Mouse (Mus musculus): Measurements from ENCODE around the gene Usp28. TPM values are rescaled to one million over a fixed set of nuclear protein-coding genes. Genes with fewer than 3 reads are reported as not detected.

Gene Usp28
- polyA plus RNA-seq, 1 experiment from 2014 or later: 5.5 TPM

DNA sequence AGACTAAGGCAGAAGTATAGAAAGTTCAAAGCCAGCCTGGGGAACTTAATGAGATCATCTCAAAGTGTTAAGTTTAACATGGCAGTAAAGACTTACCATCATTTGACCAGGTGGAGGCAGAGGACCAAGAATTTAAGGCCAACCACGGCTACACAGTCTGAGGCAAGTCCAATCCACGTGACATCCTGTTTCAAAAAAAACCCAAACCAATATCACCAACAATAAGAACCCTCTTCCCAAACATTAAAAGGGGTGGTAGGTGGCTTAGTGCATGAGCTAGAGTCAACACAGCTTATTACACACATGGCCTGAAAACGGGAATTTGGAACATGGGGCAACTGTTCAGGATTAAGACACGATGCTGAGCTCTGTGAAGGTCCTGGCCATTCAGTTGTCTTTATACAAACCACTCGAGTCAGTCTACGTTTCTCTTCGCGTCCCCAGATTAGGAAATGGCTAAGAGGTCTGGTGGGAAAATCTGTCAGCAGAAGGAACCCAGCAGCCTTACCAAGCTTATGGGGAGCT is 793 bp upstream of the Usp28 start:
- peak; percentile 0 for ATAC-seq
- Histone ChIP-seq H3K27ac (ENCODE audit: low read depth, low read length) (peak overlapping the region; percentile 69), H3K4me1 (replicated peaks; ENCODE audit: control insufficient read depth, insufficient read depth, low read length) (peaks cover 10% of the 10 kb centered on the region), H3K4me3 (ENCODE audit: low read depth, low read length) (peak overlapping the region; percentile 79), H3K27me3 (replicated peaks; ENCODE audit: control insufficient read depth, insufficient read depth, low read length) (no peaks in the 10 kb centered on the region), H3K9ac (ENCODE audit: low read depth, low read length) (peak overlapping the region; percentile 31), H3K4me2 (replicated peaks; ENCODE audit: low read depth) (peak overlapping the region; percentile 63), H3K36me3 (ENCODE audit: control insufficient read depth, insufficient read depth) (no peaks in the 10 kb centered on the region), H3K9me3 (ENCODE audit: control insufficient read depth) (no peaks in the 10 kb centered on the region)
- TF ChIP-seq CTCF (IDR thresholded peaks at IDR 0.05; ENCODE audit: low read depth): no peak
- WGBS: 20% methylated on average over 8 of the region's 8 CpGs

DNA sequence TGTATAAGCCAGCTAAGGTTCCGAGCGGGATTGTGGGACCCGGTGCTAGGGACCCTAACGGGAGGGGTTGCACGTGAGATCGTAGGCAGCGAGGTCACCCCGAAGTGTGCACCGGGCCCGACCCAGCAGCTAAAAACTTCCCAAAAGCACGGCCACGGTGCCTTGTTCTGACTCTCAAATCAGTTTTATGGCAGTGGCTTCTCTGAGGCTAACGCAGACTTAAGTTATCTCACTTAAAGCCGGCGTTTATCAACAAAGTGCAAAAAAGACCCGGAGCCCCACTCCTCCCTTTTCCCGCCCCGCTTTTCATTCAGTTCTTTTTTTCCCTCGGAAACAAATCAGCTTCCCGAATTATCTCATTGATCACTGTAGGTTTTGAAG is 523 bp downstream of the Usp28 start:
- H3K4me1 ChIP-seq (replicated peaks; ENCODE audit: control insufficient read depth, insufficient read depth, low read length): peaks cover 10% of the 10 kb centered on the region
- no peaks in the 10 kb centered on the region for H3K36me3 ChIP-seq (ENCODE audit: control insufficient read depth, insufficient read depth)
- no peak for TF ChIP-seq CTCF (IDR thresholded peaks at IDR 0.05; ENCODE audit: low read depth)
- peak overlapping the region; percentile 52 for H3K9ac ChIP-seq (ENCODE audit: low read depth, low read length)
- no peak for ATAC-seq
- H3K4me3 ChIP-seq (ENCODE audit: low read depth, low read length): peak overlapping the region; percentile 79
- no peaks in the 10 kb centered on the region for H3K27me3 ChIP-seq (replicated peaks; ENCODE audit: control insufficient read depth, insufficient read depth, low read length)
- no peaks in the 10 kb centered on the region for H3K9me3 ChIP-seq (ENCODE audit: control insufficient read depth)
- H3K27ac ChIP-seq (ENCODE audit: low read depth, low read length): no peak overlapping the region
- WGBS: under 1% methylated on average over 20 of the region's 20 CpGs
- H3K4me2 ChIP-seq (replicated peaks; ENCODE audit: low read depth): peak overlapping the region; percentile 85

DNA sequence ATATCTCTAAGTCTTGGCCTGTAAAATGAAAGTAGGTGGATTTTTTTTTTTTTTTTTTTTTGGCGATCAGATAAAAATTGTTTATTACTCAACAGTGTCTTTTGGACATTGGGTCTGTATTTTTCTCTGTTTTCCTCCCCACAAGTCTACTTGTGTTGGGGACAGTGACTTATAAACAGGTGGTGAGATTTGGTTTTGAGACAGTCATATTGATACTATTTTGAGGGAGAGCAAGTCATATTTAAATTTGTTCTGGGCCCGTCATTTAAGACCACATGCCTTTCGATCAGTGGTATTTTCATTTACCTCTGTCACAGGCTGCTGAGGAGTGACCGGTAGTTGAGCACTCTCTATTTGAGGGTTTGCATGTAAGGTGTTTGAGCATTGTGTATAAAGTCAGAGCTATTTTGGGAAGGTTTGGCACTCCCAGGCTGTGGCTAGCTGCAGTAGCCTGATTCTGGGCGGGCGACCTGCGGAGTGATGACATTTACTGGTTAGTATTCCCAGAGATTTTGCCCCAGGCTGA is 1.5 kb downstream of the Usp28 start:
- no peak for ATAC-seq
- Histone ChIP-seq H3K4me1 (replicated peaks; ENCODE audit: control insufficient read depth, insufficient read depth, low read length) (peaks cover 10% of the 10 kb centered on the region), H3K27me3 (replicated peaks; ENCODE audit: control insufficient read depth, insufficient read depth, low read length) (no peaks in the 10 kb centered on the region), H3K9ac (ENCODE audit: low read depth, low read length) (no peak overlapping the region), H3K4me2 (replicated peaks; ENCODE audit: low read depth) (no peak overlapping the region; the same call in 1 of the 2 replicates), H3K9me3 (ENCODE audit: control insufficient read depth) (no peaks in the 10 kb centered on the region), H3K4me3 (ENCODE audit: low read depth, low read length) (no peak overlapping the region), H3K36me3 (ENCODE audit: control insufficient read depth, insufficient read depth) (no peaks in the 10 kb centered on the region), H3K27ac (ENCODE audit: low read depth, low read length) (no peak overlapping the region)
- no peak for TF ChIP-seq CTCF (IDR thresholded peaks at IDR 0.05; ENCODE audit: low read depth)
- WGBS: 51% methylated on average over 7 of the region's 7 CpGs

DNA sequence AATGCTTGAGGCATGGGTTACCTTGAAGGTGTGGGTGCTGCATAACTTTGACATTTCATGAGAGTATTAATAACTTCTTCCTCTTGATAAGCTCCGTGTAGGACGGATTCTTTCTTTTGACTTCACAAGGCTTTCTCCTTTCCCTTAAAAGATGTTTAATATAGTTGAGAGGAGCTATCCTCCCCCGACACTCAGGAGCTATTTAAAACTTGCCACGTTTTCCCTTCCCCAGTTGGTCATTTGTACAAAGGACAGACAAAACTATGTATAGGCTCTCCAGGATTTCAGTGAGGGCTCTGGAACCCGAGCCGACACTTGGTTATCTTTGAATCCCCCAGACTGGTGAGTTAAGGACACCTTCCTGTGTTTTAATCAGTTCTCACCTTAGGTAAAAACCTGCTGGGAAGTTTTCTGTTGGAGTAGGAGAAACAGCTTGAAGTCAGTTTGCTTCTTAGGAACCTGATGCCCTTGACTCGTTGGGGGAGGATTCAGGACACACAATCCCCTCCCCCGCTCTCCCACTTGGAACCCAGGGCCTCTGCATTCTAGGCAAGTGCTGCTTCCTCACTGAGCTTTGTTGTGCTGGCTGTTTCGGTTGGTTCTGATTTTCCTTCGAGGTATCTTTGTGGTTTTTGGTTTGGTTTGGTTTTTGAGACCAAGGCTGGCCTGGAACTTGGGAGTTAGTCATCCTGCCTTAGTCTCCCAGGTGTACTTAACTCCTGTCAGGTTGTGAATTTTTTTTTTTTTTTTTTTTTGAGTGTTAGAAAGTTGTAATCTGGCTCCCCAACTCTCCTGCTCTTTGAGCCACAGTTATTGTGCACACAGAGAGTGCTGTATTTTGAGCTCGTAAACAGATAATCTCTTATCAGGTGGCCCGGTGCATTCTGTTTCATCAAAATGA is 2.3 kb downstream of the Usp28 start:
- Histone ChIP-seq H3K4me3 (ENCODE audit: low read depth, low read length) (no peak overlapping the region), H3K36me3 (ENCODE audit: control insufficient read depth, insufficient read depth) (no peaks in the 10 kb centered on the region), H3K9me3 (ENCODE audit: control insufficient read depth) (no peaks in the 10 kb centered on the region), H3K27me3 (replicated peaks; ENCODE audit: control insufficient read depth, insufficient read depth, low read length) (no peaks in the 10 kb centered on the region), H3K4me1 (replicated peaks; ENCODE audit: control insufficient read depth, insufficient read depth, low read length) (peaks cover 10% of the 10 kb centered on the region), H3K9ac (ENCODE audit: low read depth, low read length) (no peak overlapping the region), H3K4me2 (replicated peaks; ENCODE audit: low read depth) (peak overlapping the region; percentile 3; the same call in 1 of the 2 replicates), H3K27ac (ENCODE audit: low read depth, low read length) (no peak overlapping the region)
- no peak for ATAC-seq
- no peak for TF ChIP-seq CTCF (IDR thresholded peaks at IDR 0.05; ENCODE audit: low read depth)
- WGBS: 37% methylated on average over 12 of the region's 12 CpGs

DNA sequence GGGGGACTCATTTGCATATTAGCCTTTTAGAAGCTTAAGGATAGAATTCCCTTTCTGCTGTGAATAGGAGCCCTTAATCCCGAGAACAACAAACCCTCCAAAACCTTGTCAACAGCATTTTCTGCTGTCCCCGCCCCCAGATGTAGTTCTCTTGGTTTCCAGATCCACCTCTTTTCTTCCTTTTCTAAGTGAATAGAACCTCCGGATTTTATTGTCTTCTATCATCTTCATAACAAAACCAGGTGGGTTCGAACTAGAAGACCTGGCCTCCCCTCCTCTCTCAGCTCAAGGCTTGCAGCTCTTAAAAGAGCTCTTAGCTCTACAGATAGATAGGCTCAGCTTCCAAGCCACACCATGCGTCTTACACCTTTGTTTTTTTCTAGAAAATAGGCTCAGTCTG is 6.5 kb downstream of the Usp28 start:
- Histone ChIP-seq H3K27me3 (replicated peaks; ENCODE audit: control insufficient read depth, insufficient read depth, low read length) (no peaks in the 10 kb centered on the region), H3K9ac (ENCODE audit: low read depth, low read length) (no peak overlapping the region), H3K36me3 (ENCODE audit: control insufficient read depth, insufficient read depth) (no peaks in the 10 kb centered on the region), H3K27ac (ENCODE audit: low read depth, low read length) (no peak overlapping the region), H3K4me1 (replicated peaks; ENCODE audit: control insufficient read depth, insufficient read depth, low read length) (peaks cover 5% of the 10 kb centered on the region; the same call in 1 of the 2 replicates), H3K4me2 (replicated peaks; ENCODE audit: low read depth) (no peak overlapping the region), H3K4me3 (ENCODE audit: low read depth, low read length) (no peak overlapping the region), H3K9me3 (ENCODE audit: control insufficient read depth) (no peaks in the 10 kb centered on the region)
- no peak for TF ChIP-seq CTCF (IDR thresholded peaks at IDR 0.05; ENCODE audit: low read depth)
- ATAC-seq: no peak
- WGBS: 83% methylated on average over 5 of the region's 5 CpGs

DNA sequence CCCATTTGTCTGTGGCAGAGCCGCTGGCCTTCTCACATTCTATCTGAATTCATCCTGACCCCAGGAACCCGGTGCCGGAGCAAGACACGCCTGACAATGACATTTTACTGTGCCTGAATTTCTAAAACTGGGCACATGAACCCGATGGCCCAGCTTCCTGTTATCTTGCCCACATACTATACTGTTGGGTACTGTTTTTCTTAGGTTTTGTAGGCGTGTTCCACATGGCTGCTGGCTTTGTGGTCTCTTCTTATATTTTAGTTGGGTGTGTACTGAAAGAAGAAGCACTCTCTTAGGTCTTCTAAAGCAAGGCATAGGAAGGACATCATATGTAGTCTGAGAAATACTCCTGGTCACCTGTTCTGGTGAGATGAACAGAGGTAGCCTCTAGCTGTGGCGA is 9.6 kb downstream of the Usp28 start:
- Histone ChIP-seq H3K9me3 (ENCODE audit: control insufficient read depth) (no peaks in the 10 kb centered on the region), H3K36me3 (ENCODE audit: control insufficient read depth, insufficient read depth) (no peaks in the 10 kb centered on the region), H3K4me2 (replicated peaks; ENCODE audit: low read depth) (no peak overlapping the region), H3K4me3 (ENCODE audit: low read depth, low read length) (no peak overlapping the region), H3K4me1 (replicated peaks; ENCODE audit: control insufficient read depth, insufficient read depth, low read length) (no peaks in the 10 kb centered on the region), H3K27me3 (replicated peaks; ENCODE audit: control insufficient read depth, insufficient read depth, low read length) (no peaks in the 10 kb centered on the region), H3K9ac (ENCODE audit: low read depth, low read length) (no peak overlapping the region), H3K27ac (ENCODE audit: low read depth, low read length) (no peak overlapping the region)
- TF ChIP-seq CTCF (IDR thresholded peaks at IDR 0.05; ENCODE audit: low read depth): no peak
- ATAC-seq: no peak
- WGBS: 91% methylated on average over 7 of the region's 7 CpGs

Measured in intestine, postnatal 0 days (tissue).